Mouse (Mus musculus) heart, adult 2 months (tissue): ENCODE data around the gene Tpcn1.
A peak's percentile ranks its signal among the peaks of the same experiment; 100 is the strongest.

Source experiments
- CTCF ChIP-seq: fragments of 200-600 bp; IDR thresholded peaks from 2 replicates; pipeline ENCODE4 v1.8.1; 2022; ENCODE audit warnings: antibody characterized with exemption, mild to moderate bottlenecking, moderate library complexity
- POLR2A ChIP-seq: fragments of 200-500 bp; IDR thresholded peaks from 2 replicates; pipeline ENCODE4 v1.6.1; 2011; ENCODE audit warnings: mild to moderate bottlenecking, low read depth, low read length, control low read depth; ENCODE audit not compliant: insufficient read depth

DNA sequence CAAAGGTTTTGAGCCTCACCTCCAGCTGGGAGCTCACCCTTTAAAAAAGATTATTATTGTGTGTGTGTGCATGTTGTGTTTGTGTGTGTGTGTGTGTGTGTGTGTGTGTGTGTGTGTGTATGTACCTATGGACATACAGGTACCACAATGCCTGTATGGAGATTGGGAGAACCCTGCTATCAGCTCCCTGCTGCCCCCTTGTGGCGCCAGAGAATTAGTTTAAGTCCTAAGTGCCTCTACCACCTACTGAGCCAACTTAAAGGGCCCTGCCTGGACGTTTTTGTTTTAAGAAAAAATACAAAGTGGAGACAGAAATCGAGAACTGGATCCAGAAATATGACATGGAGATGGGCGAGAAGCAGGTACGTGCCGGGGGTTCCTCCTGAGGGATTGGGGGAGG lies 16.4 kb upstream of the Tpcn1 start:
- TF ChIP-seq CTCF = peak; percentile 69
- TF ChIP-seq POLR2A = no peak
